Comparison of ENCODE assay signal across 19 mouse cellular contexts in genomic region chr9:21555198-21555742, GRCm38 (mm10). TPM values are rescaled to one million over a fixed set of nuclear protein-coding genes. Genes with fewer than 3 reads are reported as not detected.
DNase-seq lines count a peak whose midpoint lies in the region; ATAC-seq and TF ChIP-seq lines count a peak whose summit lies in the region.
"Had no signal": no experiment of that assay in that cellular context is flagged by ENCODE, and none has a peak within 500 bp of the region (broad histone marks: within the 10 kb centered on the region; RNA-seq: fewer than 3 reads in every experiment).

No protein-coding gene starts in this region.

- H3K9ac ChIP-seq in liver, embryonic 11.5 days (ENCODE audit: low read depth, low read length) = no peak overlapping the region
- H3K9ac ChIP-seq in MEL (ENCODE audit: control insufficient read depth, low read depth, low read length, poor library complexity, severe bottlenecking) = no peak overlapping the region
- H3K9ac ChIP-seq in liver, postnatal 0 days (replicated peaks) = no peak overlapping the region
- no peak overlapping the region for H3K9ac ChIP-seq in forebrain, embryonic 11.5 days (ENCODE audit: low read length)
- H3K9ac ChIP-seq: hindbrain, embryonic 14.5 days; limb, embryonic 12.5 days; stomach, embryonic 15.5 days had no signal

- peak; percentile 46 for TF ChIP-seq RAD21 in MEL (IDR thresholded peaks at IDR 0.05; ENCODE audit: low read depth, low read length)

- TF ChIP-seq POLR2A in MEL (IDR thresholded peaks at IDR 0.05; ENCODE audit: control insufficient read depth in 1 of 2, insufficient read depth in 1 of 2, low read depth in 1 of 2, low read length in 2 of 2, poor library complexity in 1 of 2) = peak in 1 of 2 experiments; percentile 44; a peak in 1 of 4 replicates

- WGBS in liver, embryonic 11.5 days = 79% methylated on average over 6 of the region's 6 CpGs
- 77% methylated on average over 6 of the region's 6 CpGs for WGBS in liver, postnatal 0 days (ENCODE audit: insufficient replicate concordance)
- WGBS in forebrain, embryonic 11.5 days = 94% methylated on average over 6 of the region's 6 CpGs

- no peak overlapping the region for H3K4me3 ChIP-seq in liver, embryonic 11.5 days (ENCODE audit: low read depth, low read length)
- H3K4me3 ChIP-seq in MEL (ENCODE audit: control insufficient read depth in 1 of 2, insufficient read depth in 1 of 2, low read depth in 2 of 2, low read length in 2 of 2) = no peak overlapping the region
- no peak overlapping the region for H3K4me3 ChIP-seq in liver, postnatal 0 days (ENCODE audit: low read depth, low read length)
- H3K4me3 ChIP-seq in forebrain, embryonic 11.5 days (ENCODE audit: low read depth, low read length) = no peak overlapping the region
- H3K4me3 ChIP-seq: embryonic facial prominence, embryonic 10.5 days; limb, embryonic 12.5 days; stomach, embryonic 15.5 days had no signal

- DNase-seq in liver (peak; percentile 41), MEL (ENCODE audit: low read depth, low spot score) (peak; percentile 81)
- DNase-seq in liver, embryonic 11.5 days (ENCODE audit: low spot score) = no peak
- no peak for DNase-seq in liver, postnatal 0 days
- DNase-seq in forebrain, embryonic 11.5 days (ENCODE audit: low spot score) = no peak
- no peak for DNase-seq in adrenal gland, adult 18-20 months (ENCODE audit: low spot score in 2 of 2)
- DNase-seq: cerebellum, adult 11-12 months; cerebellum, postnatal 36 days; kidney, postnatal 36 days; lung, postnatal 14 days; retina, postnatal 1 day; thymus, postnatal 14 days had no signal

- no peak for ATAC-seq in liver, embryonic 11.5 days (replicated peaks; ENCODE audit: low FRiP score)
- ATAC-seq in erythroblast, adult 5-6 weeks (replicated peaks; ENCODE audit: low FRiP score, poor library complexity, severe bottlenecking) = peak; percentile 79
- ATAC-seq in liver, postnatal 0 days = peak; percentile 36
- ATAC-seq in forebrain, embryonic 11.5 days (replicated peaks; ENCODE audit: low FRiP score) = no peak
- ATAC-seq: intestine, postnatal 0 days had no signal

- peaks cover 34% of the 10 kb centered on the region for H3K4me1 ChIP-seq in liver, embryonic 11.5 days (replicated peaks; ENCODE audit: control insufficient read depth, insufficient read depth, low read length)
- H3K4me1 ChIP-seq in MEL (ENCODE audit: control insufficient read depth in 1 of 2, insufficient read depth in 2 of 2, low read length in 2 of 2) = peaks cover 21 to 35% of the 10 kb centered on the region in 2 experiments
- H3K4me1 ChIP-seq in liver, postnatal 0 days (ENCODE audit: insufficient read depth) = peaks cover 37% of the 10 kb centered on the region
- H3K4me1 ChIP-seq in forebrain, embryonic 11.5 days (replicated peaks; ENCODE audit: control insufficient read depth, insufficient read depth, low read length) = no peaks in the 10 kb centered on the region
- H3K4me1 ChIP-seq: limb, embryonic 12.5 days had no signal

- peaks cover 15% of the 10 kb centered on the region for H3K36me3 ChIP-seq in liver, embryonic 11.5 days (ENCODE audit: control insufficient read depth, insufficient read depth, low read length)
- H3K36me3 ChIP-seq in MEL (ENCODE audit: control insufficient read depth in 1 of 2, insufficient read depth in 2 of 2, low read length in 2 of 2) = peaks cover 33 to 53% of the 10 kb centered on the region in 2 experiments
- peaks cover 8% of the 10 kb centered on the region for H3K36me3 ChIP-seq in liver, postnatal 0 days (replicated peaks; ENCODE audit: insufficient read depth, low read length)
- no peaks in the 10 kb centered on the region for H3K36me3 ChIP-seq in forebrain, embryonic 11.5 days (ENCODE audit: control insufficient read depth, insufficient read depth, low read length)

- H3K79me2 ChIP-seq in MEL (ENCODE audit: control insufficient read depth, insufficient read depth, low read length, poor library complexity) = peaks cover 67% of the 10 kb centered on the region

- H3K27ac ChIP-seq in liver, embryonic 11.5 days (ENCODE audit: low read depth, low read length) = no peak overlapping the region; the same call in 1 of the 2 replicates
- peak overlapping the region; percentile 1; the same call in 1 of the 2 replicates for H3K27ac ChIP-seq in MEL (ENCODE audit: control insufficient read depth, low read depth, low read length)
- peak overlapping the region; percentile 50; the same call in 1 of the 2 replicates for H3K27ac ChIP-seq in liver, postnatal 0 days (ENCODE audit: low read depth)
- no peak overlapping the region for H3K27ac ChIP-seq in forebrain, embryonic 11.5 days (ENCODE audit: low read depth, low read length)
- H3K27ac ChIP-seq: embryonic facial prominence, embryonic 10.5 days; hindbrain, embryonic 14.5 days; limb, embryonic 12.5 days; stomach, embryonic 15.5 days had no signal

- no peaks in the 10 kb centered on the region for H3K27me3 ChIP-seq in liver, embryonic 11.5 days (replicated peaks; ENCODE audit: control insufficient read depth, insufficient read depth, low read length)
- no peaks in the 10 kb centered on the region for H3K27me3 ChIP-seq in MEL (ENCODE audit: control insufficient read depth in 1 of 2, insufficient read depth in 2 of 2, low read length in 2 of 2)
- H3K27me3 ChIP-seq in liver, postnatal 0 days (ENCODE audit: insufficient read depth, low read length) = no peaks in the 10 kb centered on the region
- H3K27me3 ChIP-seq in forebrain, embryonic 11.5 days (ENCODE audit: control insufficient read depth, insufficient read depth, low read length) = no peaks in the 10 kb centered on the region
- H3K27me3 ChIP-seq: CH12.LX; limb, embryonic 12.5 days; stomach, embryonic 15.5 days had no signal

- H3K4me2 ChIP-seq in liver, embryonic 11.5 days = no peak overlapping the region
- H3K4me2 ChIP-seq in liver, postnatal 0 days (ENCODE audit: low read depth, low read length) = 0 out of 2 replicates have a peak overlapping the region, but pooled peaks have one; percentile 9
- H3K4me2 ChIP-seq in forebrain, embryonic 11.5 days (ENCODE audit: low read depth, low read length, severe bottlenecking) = no peak overlapping the region
- H3K4me2 ChIP-seq: hindbrain, embryonic 14.5 days; limb, embryonic 12.5 days; stomach, embryonic 15.5 days had no signal

- TF ChIP-seq CTCF in MEL (IDR thresholded peaks at IDR 0.05 in 2 of 3, conservative IDR thresholded peaks at IDR 0.05 in 1 of 3; ENCODE audit: control insufficient read depth in 1 of 3, insufficient read depth in 1 of 3, low read depth in 2 of 3, low read length in 3 of 3, poor library complexity in 1 of 3, severe bottlenecking in 1 of 3) = peak; percentile 26 to 56 (median 53); a peak in 5 of 6 replicates
- peak; percentile 27 for TF ChIP-seq CTCF in liver, postnatal 0 days (IDR thresholded peaks at IDR 0.05; ENCODE audit: low read depth)

- no peaks in the 10 kb centered on the region for H3K9me3 ChIP-seq in liver, embryonic 11.5 days (ENCODE audit: control insufficient read depth, low read length)
- H3K9me3 ChIP-seq in MEL (replicated peaks; ENCODE audit: insufficient read depth, low read length) = no peaks in the 10 kb centered on the region
- H3K9me3 ChIP-seq in liver, postnatal 0 days (ENCODE audit: low read length) = no peaks in the 10 kb centered on the region
- H3K9me3 ChIP-seq in forebrain, embryonic 11.5 days (ENCODE audit: control insufficient read depth, low read length) = no peaks in the 10 kb centered on the region
- H3K9me3 ChIP-seq: embryonic facial prominence, embryonic 10.5 days; limb, embryonic 12.5 days; stomach, embryonic 15.5 days had no signal

- 0 out of 4 replicates have a peak, but pooled peaks of 1 of the 2 experiments have one; percentile 5 for TF ChIP-seq EP300 in MEL (IDR thresholded peaks at IDR 0.05; ENCODE audit: low read depth in 1 of 2, low read length in 2 of 2)
- no peak for TF ChIP-seq EP300 in liver, postnatal 0 days (IDR thresholded peaks at IDR 0.05; ENCODE audit: low read depth)

RNA-seq across cellular contexts. Expression of gene Carm1, which starts 8.6 kb away (rescaled TPM):
- polyA plus RNA-seq in liver, embryonic 11.5 days (2014; fragmentation: Nextera tagmentation; extraction: Ambion mirVana) = 54.9 TPM in 2 replicates
- 121 and 131 TPM in 2 replicates for total RNA-seq in MEL (2012; rRNA removed)
- 100 to 1,000 TPM; 121 to 423 TPM for polyA plus RNA-seq in MEL (2012; ENCODE audit: insufficient read depth in 1 of 2, insufficient read length in 2 of 2, low read depth in 1 of 2, low replicate concordance in 2 of 2, missing spikeins in 1 of 2)
- 35.7 and 90.5 TPM in 2 replicates for total RNA-seq in erythroblast, adult 5-6 weeks (2015; ENCODE audit: low replicate concordance)
- total RNA-seq in erythroblast, adult 5-6 weeks (2017; ENCODE audit: low replicate concordance) = 51.5 and 54.9 TPM in 2 replicates
- 8.6 TPM in 2 replicates for polyA plus RNA-seq in liver, postnatal 0 days (2015; fragmentation: Nextera tagmentation; extraction: Ambion mirVana)
- polyA plus RNA-seq in forebrain, embryonic 11.5 days (2014; fragmentation: Nextera tagmentation; extraction: Ambion mirVana) = 78.0 and 93.0 TPM in 2 replicates
- 10 to 100 TPM; 40.4 to 43.3 TPM for total RNA-seq in adrenal gland, adult 18-20 months (2021)

RNA-seq across cellular contexts. Expression of gene AB124611, which starts 29.3 kb away (rescaled TPM):
- polyA plus RNA-seq in liver, embryonic 11.5 days (2014; fragmentation: Nextera tagmentation; extraction: Ambion mirVana) = 3.7 and 4.3 TPM in 2 replicates
- 37.2 and 55.2 TPM in 2 replicates for total RNA-seq in MEL (2012; rRNA removed)
- polyA plus RNA-seq in MEL (2012; ENCODE audit: insufficient read depth in 1 of 2, insufficient read length in 2 of 2, low read depth in 1 of 2, low replicate concordance in 2 of 2, missing spikeins in 1 of 2) = 10 to 100 TPM in 1 of 2 experiments, not detected in 1; 58.7 TPM
- 37.3 and 39.5 TPM in 2 replicates for total RNA-seq in erythroblast, adult 5-6 weeks (2015; ENCODE audit: low replicate concordance)
- total RNA-seq in erythroblast, adult 5-6 weeks (2017; ENCODE audit: low replicate concordance) = 39.3 and 42.3 TPM in 2 replicates
- 13.6 and 14.2 TPM in 2 replicates for polyA plus RNA-seq in liver, postnatal 0 days (2015; fragmentation: Nextera tagmentation; extraction: Ambion mirVana)
- 5.6 and 5.7 TPM in 2 replicates for polyA plus RNA-seq in forebrain, embryonic 11.5 days (2014; fragmentation: Nextera tagmentation; extraction: Ambion mirVana)
- total RNA-seq in adrenal gland, adult 18-20 months (2021) = 1 to 10 TPM; 1.5 to 4.3 TPM

RNA-seq across cellular contexts. Expression of gene Timm29, which starts 37.3 kb away (rescaled TPM):
- polyA plus RNA-seq in liver, embryonic 11.5 days (2014; fragmentation: Nextera tagmentation; extraction: Ambion mirVana) = 35.2 and 41.5 TPM in 2 replicates
- total RNA-seq in MEL (2012; rRNA removed) = 74.1 and 87.9 TPM in 2 replicates
- polyA plus RNA-seq in MEL (2012; ENCODE audit: insufficient read depth in 1 of 2, insufficient read length in 2 of 2, low read depth in 1 of 2, low replicate concordance in 2 of 2, missing spikeins in 1 of 2) = 100 to 1,000 TPM in 1 of 2 experiments, 10 to 100 TPM in 1; 45.8 to 163 TPM
- 11.1 and 16.7 TPM in 2 replicates for total RNA-seq in erythroblast, adult 5-6 weeks (2015; ENCODE audit: low replicate concordance)
- 16.2 and 17.0 TPM in 2 replicates for total RNA-seq in erythroblast, adult 5-6 weeks (2017; ENCODE audit: low replicate concordance)
- 12.5 and 13.0 TPM in 2 replicates for polyA plus RNA-seq in liver, postnatal 0 days (2015; fragmentation: Nextera tagmentation; extraction: Ambion mirVana)
- polyA plus RNA-seq in forebrain, embryonic 11.5 days (2014; fragmentation: Nextera tagmentation; extraction: Ambion mirVana) = 51.0 and 57.5 TPM in 2 replicates
- 10 to 100 TPM; 51.4 to 64.4 TPM for total RNA-seq in adrenal gland, adult 18-20 months (2021)

RNA-seq across cellular contexts. Expression of gene Yipf2, which starts 37.4 kb away (rescaled TPM):
- 15.5 and 16.5 TPM in 2 replicates for polyA plus RNA-seq in liver, embryonic 11.5 days (2014; fragmentation: Nextera tagmentation; extraction: Ambion mirVana)
- 22.8 and 24.0 TPM in 2 replicates for total RNA-seq in MEL (2012; rRNA removed)
- 10 to 100 TPM in 1 of 2 experiments, not detected in 1; 84.9 TPM for polyA plus RNA-seq in MEL (2012; ENCODE audit: insufficient read depth in 1 of 2, insufficient read length in 2 of 2, low read depth in 1 of 2, low replicate concordance in 2 of 2, missing spikeins in 1 of 2)
- total RNA-seq in erythroblast, adult 5-6 weeks (2015; ENCODE audit: low replicate concordance) = 1.3 and 2.3 TPM in 2 replicates
- 2.6 and 5.7 TPM in 2 replicates for total RNA-seq in erythroblast, adult 5-6 weeks (2017; ENCODE audit: low replicate concordance)
- 7.8 and 8.5 TPM in 2 replicates for polyA plus RNA-seq in liver, postnatal 0 days (2015; fragmentation: Nextera tagmentation; extraction: Ambion mirVana)
- 15.5 and 16.0 TPM in 2 replicates for polyA plus RNA-seq in forebrain, embryonic 11.5 days (2014; fragmentation: Nextera tagmentation; extraction: Ambion mirVana)
- total RNA-seq in adrenal gland, adult 18-20 months (2021) = 10 to 100 TPM; 20.1 to 24.1 TPM

RNA-seq across cellular contexts. Expression of gene Tmed1, which starts 45.2 kb away (rescaled TPM):
- polyA plus RNA-seq in liver, embryonic 11.5 days (2014; fragmentation: Nextera tagmentation; extraction: Ambion mirVana) = 68.6 and 70.2 TPM in 2 replicates
- 128 and 146 TPM in 2 replicates for total RNA-seq in MEL (2012; rRNA removed)
- 10 to 100 TPM in 1 of 2 experiments, not detected in 1; 89.4 TPM for polyA plus RNA-seq in MEL (2012; ENCODE audit: insufficient read depth in 1 of 2, insufficient read length in 2 of 2, low read depth in 1 of 2, low replicate concordance in 2 of 2, missing spikeins in 1 of 2)
- total RNA-seq in erythroblast, adult 5-6 weeks (2015; ENCODE audit: low replicate concordance) = 2.1 and 3.6 TPM in 2 replicates
- 0.85 and 5.9 TPM in 2 replicates for total RNA-seq in erythroblast, adult 5-6 weeks (2017; ENCODE audit: low replicate concordance)
- polyA plus RNA-seq in liver, postnatal 0 days (2015; fragmentation: Nextera tagmentation; extraction: Ambion mirVana) = 34.6 and 38.0 TPM in 2 replicates
- 83.1 and 83.5 TPM in 2 replicates for polyA plus RNA-seq in forebrain, embryonic 11.5 days (2014; fragmentation: Nextera tagmentation; extraction: Ambion mirVana)
- 10 to 100 TPM; 25.6 to 28.8 TPM for total RNA-seq in adrenal gland, adult 18-20 months (2021)

Comparison
In these comparisons a context has a peak if more than half of its experiments do, and no peak if none do; other contexts are left out.
1. DNase-seq: peak in liver (single experiment) and MEL (single experiment); none in liver, embryonic 11.5 days (single experiment), liver, postnatal 0 days (single experiment), forebrain, embryonic 11.5 days (single experiment) and adrenal gland, adult 18-20 months (0 of 2).
2. ATAC-seq: peak in erythroblast, adult 5-6 weeks (single experiment) and liver, postnatal 0 days (single experiment); none in liver, embryonic 11.5 days (single experiment) and forebrain, embryonic 11.5 days (single experiment).
3. H3K27ac ChIP-seq: peak in MEL (single experiment) and liver, postnatal 0 days (single experiment); none in liver, embryonic 11.5 days (single experiment) and forebrain, embryonic 11.5 days (single experiment).